Comparison of ENCODE assay signal across 12 mouse cellular contexts in genomic region chr10:67377643-67378223, GRCm38 (mm10).
DNase-seq lines count a peak whose midpoint lies in the region; ATAC-seq lines count a peak whose summit lies in the region.
"Had no signal": no experiment of that assay in that cellular context is flagged by ENCODE, and none has a peak within 500 bp of the region (broad histone marks: within the 10 kb centered on the region; RNA-seq: fewer than 3 reads in every experiment).

No protein-coding gene starts in this region.

- ATAC-seq in heart, embryonic 14.5 days (ENCODE audit: insufficient number of reproducible peaks, insufficient read depth, low FRiP score, low read depth): peak; percentile 56; the same call in 1 of the 2 replicates
- ATAC-seq in limb, embryonic 15.5 days (ENCODE audit: insufficient number of reproducible peaks, low FRiP score, low TSS enrichment, low read depth): no peak
- ATAC-seq in granulocyte monocyte progenitor cell, adult 5-6 weeks (replicated peaks; ENCODE audit: poor library complexity, severe bottlenecking): no peak
- ATAC-seq: forebrain, postnatal 0 days had no signal

- 0 out of 4 replicates have a peak overlapping the region, but pooled peaks of 1 of the 2 experiments have one; percentile 19 for H3K27ac ChIP-seq in heart, embryonic 14.5 days (replicated peaks in 1 of 2; ENCODE audit: control insufficient read depth in 1 of 2, insufficient read depth in 1 of 2, low read depth in 2 of 2, low read length in 2 of 2)
- H3K27ac ChIP-seq in limb, embryonic 15.5 days: no peak overlapping the region
- H3K27ac ChIP-seq: hindbrain, embryonic 15.5 days; liver, embryonic 14.5 days had no signal

- H3K9ac ChIP-seq in heart, embryonic 14.5 days (ENCODE audit: low read length): no peak overlapping the region
- H3K9ac ChIP-seq in limb, embryonic 15.5 days: no peak overlapping the region
- H3K9ac ChIP-seq: forebrain, postnatal 0 days; hindbrain, embryonic 15.5 days; liver, embryonic 14.5 days had no signal

- no peaks in the 10 kb centered on the region for H3K9me3 ChIP-seq in heart, embryonic 14.5 days (ENCODE audit: control insufficient read depth, low read length)
- no peaks in the 10 kb centered on the region for H3K9me3 ChIP-seq in limb, embryonic 15.5 days
- H3K9me3 ChIP-seq: hindbrain, embryonic 15.5 days had no signal

- H3K36me3 ChIP-seq in heart, embryonic 14.5 days (ENCODE audit: control insufficient read depth, insufficient read depth, low read length): no peaks in the 10 kb centered on the region
- no peaks in the 10 kb centered on the region for H3K36me3 ChIP-seq in limb, embryonic 15.5 days
- H3K36me3 ChIP-seq: hindbrain, embryonic 15.5 days had no signal

- intact Hi-C loops in left cerebral cortex, postnatal 36 days (cut with DNase I): no loop called here

- H3K4me3 ChIP-seq in heart, embryonic 14.5 days (ENCODE audit: control insufficient read depth in 1 of 2, insufficient read depth in 1 of 2, low read depth in 1 of 2, low read length in 2 of 2): no peak overlapping the region; a peak in 1 of 4 replicates
- H3K4me3 ChIP-seq in limb, embryonic 15.5 days: peak overlapping the region; percentile 10; the same call in 1 of the 2 replicates
- H3K4me3 ChIP-seq: hindbrain, embryonic 15.5 days had no signal

- peak; percentile 25 for DNase-seq in kidney, postnatal 10 days
- no peak for DNase-seq in kidney, postnatal 25 days
- peak; percentile 76 for DNase-seq in adrenal gland, adult 8-10 months
- no peak for DNase-seq in liver
- DNase-seq in left cerebral cortex, postnatal 36 days (ENCODE audit: low spot score in 2 of 2): no peak
- DNase-seq: cerebellum, adult 11-12 months; forebrain, postnatal 0 days had no signal

- peak overlapping the region; percentile 45 for H3K4me2 ChIP-seq in heart, embryonic 14.5 days (ENCODE audit: low read length)
- H3K4me2 ChIP-seq in limb, embryonic 15.5 days: peak overlapping the region; percentile 32
- H3K4me2 ChIP-seq: hindbrain, embryonic 15.5 days had no signal

- 47% methylated on average over 17 of the region's 17 CpGs for WGBS in heart, embryonic 14.5 days
- WGBS in limb, embryonic 15.5 days: 13% methylated on average over 17 of the region's 17 CpGs

- H3K27me3 ChIP-seq in heart, embryonic 14.5 days (ENCODE audit: control insufficient read depth, insufficient read depth, low read length): no peaks in the 10 kb centered on the region
- H3K27me3 ChIP-seq in limb, embryonic 15.5 days: no peaks in the 10 kb centered on the region
- H3K27me3 ChIP-seq: hindbrain, embryonic 15.5 days had no signal

- peaks cover 6% of the 10 kb centered on the region in 2 experiments; a peak in 3 of 4 replicates for H3K4me1 ChIP-seq in heart, embryonic 14.5 days (ENCODE audit: control insufficient read depth in 2 of 2, insufficient read depth in 2 of 2, low read length in 2 of 2)
- H3K4me1 ChIP-seq in limb, embryonic 15.5 days: peaks cover 9% of the 10 kb centered on the region; the same call in 1 of the 2 replicates

Comparison
In these comparisons a context has a peak if more than half of its experiments do, and no peak if none do; other contexts are left out.
1. DNase-seq: peak in kidney, postnatal 10 days (single experiment) and adrenal gland, adult 8-10 months (single experiment); none in kidney, postnatal 25 days (0 of 2), liver (single experiment) and left cerebral cortex, postnatal 36 days (0 of 2).